Mouse (Mus musculus): Measurements from ENCODE around the gene 9130023H24Rik. TPM values are rescaled to one million over a fixed set of nuclear protein-coding genes. Genes with fewer than 3 reads are reported as not detected.

The 9130023H24Rik gene
- polyA plus RNA-seq (2017; shearing (Covaris generic)): 0.56 TPM

DNA sequence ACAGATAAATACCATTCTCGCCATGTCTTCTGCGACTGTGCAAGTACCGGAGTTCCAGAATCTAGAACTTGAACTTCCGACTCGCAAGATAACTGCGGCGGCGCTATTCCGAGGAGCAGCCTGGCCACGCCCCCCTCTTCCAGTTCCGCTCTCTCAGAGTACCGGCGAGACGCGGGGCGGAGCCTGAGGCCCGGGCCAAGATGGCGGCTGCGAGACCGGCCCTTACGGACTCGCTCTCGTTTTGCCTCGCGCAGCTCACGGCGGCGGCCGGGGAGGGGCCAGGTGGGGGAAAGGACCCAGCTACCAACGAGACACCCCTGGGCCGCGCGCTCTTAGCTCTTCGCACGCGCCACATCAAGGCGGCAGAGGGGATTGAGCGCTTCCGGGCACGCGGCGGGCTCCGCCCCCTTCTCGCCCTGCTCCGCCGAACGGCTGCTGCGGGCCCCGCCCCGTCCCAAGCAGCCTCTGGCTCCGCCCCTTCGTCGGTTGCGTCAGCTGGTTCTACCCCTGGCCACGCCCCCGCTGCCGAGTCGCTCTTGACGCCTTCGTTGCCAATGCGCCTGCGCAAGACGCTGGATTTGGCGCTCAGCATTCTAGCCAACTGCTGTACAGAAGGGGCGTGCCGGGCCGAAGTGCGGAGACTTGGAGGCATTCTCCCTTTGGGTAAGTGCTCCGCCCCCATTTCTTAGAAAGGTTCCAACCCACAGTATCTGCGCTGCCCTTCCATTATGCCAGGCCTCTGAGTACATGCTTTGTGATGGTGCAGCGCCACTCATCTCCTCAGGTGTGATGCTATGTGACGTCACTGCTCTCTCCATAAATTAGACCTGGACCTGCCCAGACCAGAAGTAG, at the start of gene 9130023H24Rik:
9130023H24Rik (minus strand) TSS at position 105 of the 852 bp plus-strand sequence.

GRCm38 (mm10) chr7:128265411-128265810, 27.6 kb upstream of the 9130023H24Rik start, which contains the start of gene Slc5a2:
Gene Slc5a2, plus strand, starts transcription at chr7:128265657.

GRCm38 (mm10) chr7:128246496-128247391, 8.9 kb upstream of the 9130023H24Rik start, which contains the start of gene Tgfb1i1:
Gene Tgfb1i1, plus strand, starts transcription at chr7:128246812.

DNA sequence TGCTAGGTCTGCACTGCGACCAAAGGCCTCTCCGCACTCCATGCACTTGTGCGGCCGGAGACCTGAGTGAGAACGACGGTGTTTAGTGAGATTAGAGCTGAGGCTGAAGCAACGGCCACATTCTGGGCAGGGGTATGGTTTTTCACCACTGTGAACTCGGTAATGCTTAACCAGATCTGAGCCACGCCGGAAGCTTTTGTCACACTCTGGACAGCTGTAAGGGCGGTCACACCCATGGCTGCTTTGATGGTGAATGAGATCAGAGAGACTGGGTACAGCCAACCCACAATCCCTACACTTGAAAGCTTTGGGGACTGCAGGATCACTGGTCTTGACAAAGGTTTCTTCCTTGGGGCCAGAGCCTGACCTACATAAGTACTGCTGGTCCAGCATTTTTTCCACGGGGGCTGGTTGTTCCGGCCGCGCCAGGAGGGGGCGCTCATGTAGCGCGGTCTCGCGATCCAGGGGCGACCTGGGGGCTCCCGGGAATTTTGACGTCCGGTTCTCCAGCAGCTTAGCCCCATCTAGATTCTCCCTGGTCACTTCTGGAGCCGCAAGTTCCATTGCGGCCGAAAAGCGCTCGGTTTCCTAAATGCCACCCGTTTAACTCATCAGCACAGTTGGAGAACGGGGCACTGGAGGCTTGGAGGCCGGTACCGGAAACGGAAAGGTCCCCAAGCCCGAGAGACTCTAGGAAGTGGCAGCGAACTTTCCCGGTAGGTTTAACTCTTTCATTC, 807 bp downstream of the 9130023H24Rik start, which contains the start of gene Armc5:
Armc5 (plus strand) TSS at position 487 of the 737 bp plus-strand sequence.

DNA sequence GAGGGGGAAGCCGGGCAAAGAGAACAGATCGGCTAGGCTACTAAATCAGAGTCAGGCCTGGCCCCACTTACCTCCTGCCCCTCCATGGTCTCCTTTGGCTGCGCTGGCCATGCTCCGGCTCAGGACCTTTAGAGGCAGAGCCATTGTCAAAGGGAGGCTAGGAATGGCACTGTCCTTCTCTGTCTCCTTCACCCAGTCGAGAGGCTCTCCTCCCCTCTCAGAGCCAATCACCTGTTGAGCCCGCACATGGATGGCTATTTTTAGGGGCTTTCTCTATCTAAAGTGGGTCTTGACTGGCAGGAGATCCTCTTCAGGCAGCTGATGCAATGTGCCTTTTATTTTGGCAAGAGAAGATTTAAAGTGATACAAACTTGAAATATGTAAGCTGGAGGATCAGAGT, 31.7 kb downstream of the 9130023H24Rik start, which contains the start of gene Cox6a2:
Cox6a2 (minus strand) TSS at position 236 of the 400 bp plus-strand sequence.

Other genes with a start within 250 kb of the 9130023H24Rik start
- gene Pycard, start 244.2 kb downstream of the 9130023H24Rik start, polyA plus RNA-seq (2017; shearing (Covaris generic)): 98.6 TPM
- not detected for gene Trim72, start 234.1 kb downstream of the 9130023H24Rik start, polyA plus RNA-seq (2017; shearing (Covaris generic))
- gene Itgam, start 175.4 kb downstream of the 9130023H24Rik start, polyA plus RNA-seq (2017; shearing (Covaris generic)): 0.99 TPM
- not detected for gene Gm49368, start 175.3 kb downstream of the 9130023H24Rik start, polyA plus RNA-seq (2017; shearing (Covaris generic))
- 0.72 TPM for gene Itgax, start 108.5 kb downstream of the 9130023H24Rik start, polyA plus RNA-seq (2017; shearing (Covaris generic))
- 0.24 TPM for gene Itgad, start 83.7 kb downstream of the 9130023H24Rik start, polyA plus RNA-seq (2017; shearing (Covaris generic))
- gene Cox6a2, start 31.6 kb downstream of the 9130023H24Rik start, polyA plus RNA-seq (2017; shearing (Covaris generic)): not detected
- 19.0 TPM for gene Armc5, start 689 bp downstream of the 9130023H24Rik start, polyA plus RNA-seq (2017; shearing (Covaris generic))
- gene Tgfb1i1, start 8.8 kb upstream of the 9130023H24Rik start, polyA plus RNA-seq (2017; shearing (Covaris generic)): 0.56 TPM
- gene Slc5a2, start 27.6 kb upstream of the 9130023H24Rik start, polyA plus RNA-seq (2017; shearing (Covaris generic)): 0.56 TPM
- 20.9 TPM for gene BC017158, start 60.1 kb upstream of the 9130023H24Rik start, polyA plus RNA-seq (2017; shearing (Covaris generic))
- gene Rgs10, start 180.7 kb upstream of the 9130023H24Rik start, polyA plus RNA-seq (2017; shearing (Covaris generic)): 71.1 TPM
- gene Tial1, start 223.7 kb upstream of the 9130023H24Rik start, polyA plus RNA-seq (2017; shearing (Covaris generic)): 32.4 TPM